Mouse (Mus musculus): Measurements from ENCODE around the gene Tpd52l2.
A peak's percentile ranks its signal among the peaks of the same experiment; 100 is the strongest.

Gene Tpd52l2

DNA sequence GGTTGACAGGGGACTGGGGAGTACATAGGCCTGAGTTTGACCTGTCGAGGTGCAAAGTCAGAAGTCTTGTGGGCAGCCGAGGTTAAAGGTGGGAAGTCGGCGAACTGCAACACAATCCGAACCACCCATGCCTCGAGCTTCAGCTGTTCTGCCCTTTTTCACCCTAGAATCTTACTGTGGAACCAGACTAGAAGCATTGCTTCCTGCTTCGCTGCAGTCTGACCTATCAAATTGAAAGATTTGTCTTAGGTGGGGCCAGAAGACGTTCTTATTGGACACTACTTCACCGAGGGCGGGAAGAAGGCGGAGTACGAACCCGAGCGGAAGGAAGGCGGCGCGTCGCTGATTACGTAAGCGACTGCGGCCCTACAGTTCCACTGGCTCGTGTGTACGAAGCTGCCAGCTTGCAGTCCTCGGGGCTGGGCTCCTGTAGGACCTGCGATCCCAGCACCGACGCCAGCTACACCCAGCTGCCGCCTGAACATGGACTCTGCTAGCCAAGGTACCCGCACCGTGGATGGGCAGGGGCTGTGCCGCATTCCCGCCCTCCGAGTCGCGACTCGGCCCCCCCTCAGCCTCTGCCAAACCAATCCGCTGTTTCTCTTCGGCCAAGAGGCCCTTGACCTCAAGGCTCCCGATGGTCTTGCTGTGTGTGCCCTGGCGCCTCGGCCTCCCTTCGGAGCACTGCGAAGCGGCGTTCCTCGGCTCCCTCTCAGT is at the start of gene Tpd52l2:
Gene Tpd52l2, plus strand, starts transcription at position 312 of the 717 bp plus-strand sequence.
- peak; percentile 94 for DNase-seq

GRCm38 (mm10) chr2:181452181-181452580 is 44.8 kb upstream of the Tpd52l2 start:
- DNase-seq = no peak

DNA sequence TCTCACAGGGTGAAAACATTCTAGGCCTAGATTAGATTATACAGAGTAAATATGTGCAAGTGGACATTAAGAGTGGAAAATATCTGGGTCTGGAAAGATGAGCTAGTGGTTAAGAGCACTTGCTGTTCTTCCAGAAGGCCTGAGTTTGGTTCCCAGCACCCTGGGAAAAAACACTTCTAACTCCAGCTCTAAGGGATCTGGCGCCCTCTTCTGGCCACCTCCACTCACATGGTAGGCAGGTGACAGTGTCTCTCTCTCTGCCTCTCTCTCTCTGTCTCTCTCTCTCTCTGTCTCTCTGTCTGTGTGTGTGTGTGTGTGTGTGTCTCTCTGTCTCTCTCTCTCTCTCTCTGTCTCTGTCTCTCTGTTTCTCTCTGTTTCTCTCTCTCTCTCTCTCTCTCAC is 43.7 kb upstream of the Tpd52l2 start:
- no peak for DNase-seq

DNA sequence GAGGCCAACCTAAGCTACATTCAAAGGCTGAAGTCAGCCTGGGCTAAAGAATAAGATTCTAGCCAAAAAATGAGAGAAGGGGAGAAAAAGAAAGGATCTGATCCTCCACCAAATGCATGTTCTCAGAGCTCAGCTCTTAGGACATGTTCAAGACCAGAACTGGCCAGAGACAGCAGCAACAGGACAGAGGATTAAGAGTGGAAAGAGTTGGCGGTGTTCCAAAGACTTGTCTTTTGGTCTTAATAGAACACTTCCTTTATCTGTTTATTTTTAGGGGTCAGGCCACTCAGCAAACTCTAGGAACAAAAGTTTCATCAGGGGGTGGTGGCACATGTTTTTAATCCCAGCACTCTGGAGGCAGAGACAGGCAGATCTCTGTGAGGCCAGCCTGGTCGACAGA is 41.0 kb upstream of the Tpd52l2 start:
- DNase-seq = no peak

GRCm38 (mm10) chr2:181457831-181458230 is 39.1 kb upstream of the Tpd52l2 start:
- DNase-seq = peak; percentile 23

- DNase-seq = peak; percentile 11
These were observed 38.4 kb upstream of the Tpd52l2 start for GRCm38 (mm10) chr2:181458411-181459152.

DNA sequence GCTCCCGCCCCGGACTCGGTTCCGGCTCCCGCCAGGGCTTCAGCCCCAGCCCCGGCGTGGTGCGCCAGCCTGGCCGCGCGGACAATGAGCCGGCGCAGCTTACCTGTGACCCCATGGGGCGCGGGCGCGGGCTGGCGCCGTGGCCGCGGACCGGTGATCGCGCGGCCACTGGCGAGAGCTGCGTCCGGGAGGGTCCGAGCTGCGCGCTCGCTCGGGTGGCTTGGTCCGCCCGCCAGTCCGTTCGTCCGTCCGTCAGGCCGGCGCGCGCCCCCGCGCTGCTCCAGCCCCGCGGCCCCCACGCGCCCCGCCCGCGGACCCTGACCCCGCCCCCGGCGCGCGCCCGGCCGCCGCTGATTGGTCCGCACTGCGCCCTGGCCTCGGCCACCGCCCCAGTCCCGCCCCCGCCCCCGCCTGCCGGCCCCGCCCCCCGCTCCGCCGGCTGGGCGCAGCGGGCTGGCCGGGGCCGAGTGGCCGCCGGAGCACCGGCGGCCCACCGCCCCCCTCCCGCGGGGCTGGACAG is 37.7 kb upstream of the Tpd52l2 start, which contains the start of gene Zbtb46:
Gene Zbtb46, minus strand, starts transcription at position 274 of the 520 bp plus-strand sequence.
- peak; percentile 76 for DNase-seq

- DNase-seq = peak; percentile 20
These were observed 37.0 kb upstream of the Tpd52l2 start for GRCm38 (mm10) chr2:181459673-181460621.

- DNase-seq = no peak
These were observed 35.3 kb upstream of the Tpd52l2 start for GRCm38 (mm10) chr2:181461536-181462100.

- DNase-seq = no peak
These were observed 34.3 kb upstream of the Tpd52l2 start for GRCm38 (mm10) chr2:181462604-181463003.

- DNase-seq = peak; percentile 59
These were observed 33.8 kb upstream of the Tpd52l2 start for GRCm38 (mm10) chr2:181463008-181463738.

DNA sequence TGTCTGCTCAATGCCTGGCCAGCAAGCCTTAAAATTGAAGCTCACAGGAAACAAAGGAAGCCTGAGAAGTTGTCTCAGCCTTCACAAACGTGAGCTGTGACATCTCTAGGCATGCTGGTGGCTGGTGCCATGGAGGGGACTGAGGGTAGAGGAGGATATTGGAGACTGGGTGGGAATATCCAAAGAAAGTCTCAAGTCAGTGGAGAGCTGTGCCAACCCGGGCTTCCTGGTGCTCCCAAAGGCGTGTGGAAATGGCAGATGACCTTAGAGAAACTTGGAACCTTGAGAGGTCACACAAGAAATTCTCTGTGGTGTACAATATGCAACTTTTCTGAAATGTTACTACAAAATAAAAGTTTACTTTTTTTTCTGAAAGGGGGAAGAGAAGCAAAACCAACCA is 31.5 kb upstream of the Tpd52l2 start:
- DNase-seq = no peak

- no peak for DNase-seq
These were observed 26.7 kb upstream of the Tpd52l2 start for GRCm38 (mm10) chr2:181470285-181470684.

- no peak for DNase-seq
These were observed 25.7 kb upstream of the Tpd52l2 start for GRCm38 (mm10) chr2:181471246-181471645.

DNA sequence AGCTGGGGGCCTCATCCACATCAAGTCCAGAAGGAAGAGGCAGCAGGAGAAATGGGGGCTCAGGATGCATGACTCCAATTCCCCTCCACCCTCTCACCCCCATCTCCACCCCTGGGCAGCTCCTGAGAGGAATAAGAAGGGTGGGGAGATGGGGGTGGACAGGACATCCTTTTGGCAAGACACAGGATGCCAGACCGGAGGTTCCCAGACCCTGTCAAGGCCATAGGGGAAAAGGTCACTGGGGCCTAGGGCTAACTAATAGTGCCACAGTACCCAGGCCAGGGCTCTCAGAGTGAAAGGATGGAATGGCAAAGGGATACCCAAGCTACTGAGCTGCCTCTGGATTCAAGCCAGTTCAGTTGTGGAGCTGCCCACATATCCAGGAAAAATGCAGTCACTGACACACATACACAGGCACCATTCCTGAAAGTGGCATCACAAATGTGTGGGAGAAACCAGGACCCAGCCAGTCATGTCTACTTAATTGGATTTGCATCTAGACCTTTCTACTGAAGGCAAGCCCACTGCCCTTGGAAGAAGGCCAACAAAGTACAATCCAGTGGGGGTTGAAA is 24.6 kb upstream of the Tpd52l2 start:
- peak; percentile 32 for DNase-seq

GRCm38 (mm10) chr2:181483120-181483519 is 13.8 kb upstream of the Tpd52l2 start:
- DNase-seq = no peak

DNA sequence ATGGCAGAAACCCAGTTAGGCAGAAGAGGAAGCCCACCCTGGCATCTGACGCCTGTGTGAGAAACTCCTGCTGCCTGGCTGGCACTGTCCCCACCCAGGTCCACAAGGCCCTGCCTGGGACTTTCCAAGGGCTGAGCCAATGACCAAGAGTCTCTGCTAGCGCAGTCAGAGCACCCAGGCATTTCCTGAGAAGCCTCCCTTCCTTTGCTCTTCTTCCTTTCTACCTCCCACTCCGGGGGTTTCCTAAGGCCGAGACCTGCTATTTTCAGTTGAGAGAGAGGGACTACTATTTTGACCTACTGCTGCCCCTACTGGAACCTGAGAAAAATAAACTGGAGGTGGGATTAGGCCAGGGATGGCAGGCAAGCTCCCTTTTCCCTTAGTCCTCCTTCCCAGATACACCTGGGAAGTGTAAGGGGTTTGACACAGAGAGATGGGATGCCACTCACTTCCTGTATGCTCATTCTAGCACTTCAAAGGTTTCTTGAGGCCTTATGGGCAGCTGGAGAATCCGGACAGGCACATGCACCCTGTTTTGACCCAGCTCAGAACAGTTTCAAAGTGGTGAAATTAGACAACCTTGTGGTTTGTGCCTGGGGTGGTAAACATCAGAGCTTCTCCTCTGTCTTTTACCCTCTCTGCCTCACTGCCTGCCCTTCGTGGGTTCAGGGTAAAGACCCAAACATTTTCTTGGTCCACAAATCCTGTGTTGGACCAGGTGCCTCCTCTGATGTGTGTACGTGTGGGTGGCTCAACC is 13.2 kb upstream of the Tpd52l2 start:
- DNase-seq = no peak

- no peak for DNase-seq
These were observed 12.3 kb upstream of the Tpd52l2 start for GRCm38 (mm10) chr2:181484456-181485233.

- DNase-seq = no peak
These were observed 11.2 kb upstream of the Tpd52l2 start for GRCm38 (mm10) chr2:181485741-181486140.
